Mouse (Mus musculus) retina, embryonic 14.5 days (tissue): Measurements from ENCODE around the gene Srek1.

Source experiments
- DNase-seq: peaks from one replicate; pipeline ENCODE4 v3.0.0-alpha.2; 2015; ENCODE audit warnings: low spot score

The Srek1 gene

DNA sequence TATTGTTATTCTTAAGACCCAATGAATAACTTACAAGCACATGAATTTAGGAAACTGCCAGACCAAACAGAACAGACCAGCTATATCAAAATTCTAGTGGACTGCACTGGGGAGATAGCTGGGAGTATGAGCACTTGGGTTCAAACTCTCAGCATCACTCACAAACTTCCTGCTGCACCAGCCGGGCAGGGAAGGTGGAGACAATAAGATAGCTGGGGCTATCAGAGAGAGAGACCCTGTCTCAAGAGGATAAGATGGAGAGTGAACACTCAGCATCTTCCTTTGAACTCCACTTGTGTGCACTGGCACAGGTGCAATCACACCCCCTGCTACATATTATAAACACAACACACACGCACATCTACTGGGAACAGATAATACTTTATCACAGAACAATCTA lies 47.5 kb downstream of the Srek1 start:
- no peak for DNase-seq

DNA sequence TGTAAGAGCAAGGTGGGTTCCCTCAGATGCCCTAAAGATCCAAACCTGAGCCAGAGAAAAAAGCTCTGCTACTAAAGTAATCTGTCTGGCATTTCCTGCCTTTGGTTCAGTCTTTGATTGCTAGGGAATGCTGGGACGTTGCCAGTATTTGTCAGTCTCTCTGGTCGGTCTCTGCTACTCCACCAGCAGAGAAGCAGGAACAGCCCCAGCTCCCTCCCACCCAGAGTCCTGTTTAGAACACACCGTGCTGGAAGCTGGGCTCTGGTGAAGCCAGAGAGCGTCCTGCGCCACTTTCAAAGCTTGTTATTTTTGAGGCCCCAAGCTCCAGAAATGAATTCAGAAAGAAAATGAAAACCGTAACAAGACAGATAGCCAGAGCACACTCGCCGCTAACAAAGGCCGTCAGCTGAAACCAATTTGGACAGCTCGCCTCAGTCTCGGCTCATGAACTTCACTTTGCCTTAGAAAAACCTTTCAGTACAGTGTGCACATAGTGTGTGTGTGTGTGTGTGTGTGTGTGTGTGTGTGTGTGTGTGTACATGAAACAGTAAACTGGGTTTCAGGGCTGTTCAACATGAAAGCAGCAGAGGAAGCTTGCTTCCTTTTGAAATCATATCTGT lies 62.9 kb downstream of the Srek1 start:
- DNase-seq: peak; percentile 26

DNA sequence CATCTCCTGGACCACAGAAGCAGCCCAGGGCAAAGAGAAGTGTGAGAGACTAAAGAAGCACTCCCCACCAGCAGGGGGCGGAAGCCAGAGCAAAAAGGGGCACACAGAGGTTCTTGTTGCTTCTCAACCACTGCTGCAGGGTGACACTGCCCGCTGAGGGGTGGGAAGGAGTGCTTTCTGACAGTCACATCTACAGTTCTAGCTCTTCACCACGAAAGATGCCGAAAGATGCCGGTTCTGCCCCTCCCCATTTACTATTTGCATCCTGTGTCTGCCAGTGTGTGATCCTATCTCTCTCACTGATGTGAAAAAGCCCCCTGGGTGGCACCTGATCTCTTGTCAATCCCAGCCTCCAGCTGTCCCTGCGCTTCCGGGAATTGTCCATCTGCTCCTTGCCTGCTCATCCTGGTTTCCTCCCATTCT lies 64.0 kb downstream of the Srek1 start:
- peak; percentile 60 for DNase-seq

DNA sequence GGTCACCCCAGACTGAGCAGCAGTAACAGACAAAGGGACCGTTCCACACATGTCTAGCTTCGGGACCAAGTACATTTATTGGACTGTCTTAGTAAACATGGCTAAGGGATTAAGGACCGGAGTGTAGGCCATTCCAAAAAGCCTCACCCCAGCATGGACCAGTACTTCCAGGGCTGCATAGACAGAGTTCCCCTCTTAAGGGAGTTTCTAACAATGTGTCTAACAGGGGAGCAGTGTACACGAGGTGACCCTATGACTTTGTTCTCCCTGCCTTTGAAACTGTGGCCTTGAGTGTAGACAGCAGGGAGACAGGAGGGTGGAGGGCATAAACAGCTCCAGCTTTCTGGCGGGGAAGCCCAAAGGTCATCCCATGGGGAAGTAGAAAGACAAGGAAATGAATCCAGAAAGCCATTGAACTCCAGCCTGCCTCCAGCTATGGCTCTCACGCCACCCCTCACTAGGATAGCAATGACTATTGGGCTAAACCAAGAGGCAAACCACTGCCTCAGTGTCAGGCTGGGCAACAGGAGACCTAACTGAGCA lies 68.9 kb downstream of the Srek1 start:
- no peak for DNase-seq

DNA sequence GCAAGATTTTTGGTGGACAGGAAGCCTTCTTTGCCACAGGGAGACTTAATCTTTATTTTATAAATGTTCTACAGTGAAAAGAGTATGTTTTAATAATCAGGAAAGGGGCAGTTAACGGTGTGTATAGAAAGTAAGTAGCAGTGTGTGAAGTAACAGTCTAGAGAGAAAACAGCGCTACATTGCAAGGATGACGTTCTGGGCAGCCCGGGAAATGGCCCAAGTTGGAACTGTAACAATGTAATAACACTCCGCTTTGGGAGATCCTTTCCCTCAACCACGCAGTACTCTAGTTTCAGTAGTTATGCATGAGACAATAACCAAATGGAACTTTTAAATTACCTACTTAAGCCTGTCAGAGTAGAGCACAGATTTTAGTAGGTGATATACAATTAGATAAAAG lies 70.6 kb downstream of the Srek1 start:
- DNase-seq: no peak

DNA sequence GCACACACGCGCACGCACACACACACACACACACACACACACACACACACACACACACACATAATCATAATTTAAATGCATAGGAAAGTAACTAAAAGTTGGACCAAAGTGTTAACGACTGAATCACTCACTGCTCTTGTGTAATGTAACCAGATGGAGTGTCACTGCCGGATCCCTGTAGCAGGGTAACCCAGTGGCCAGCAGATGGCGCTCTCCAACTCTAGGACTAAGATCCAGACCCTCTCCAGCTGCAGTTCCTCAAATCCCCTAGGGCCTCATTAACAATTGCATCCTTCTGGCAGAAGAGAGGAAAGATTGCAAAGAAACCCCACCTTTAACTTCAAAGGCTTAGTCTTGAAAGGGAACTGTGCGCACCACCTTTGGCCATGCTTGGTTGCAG lies 71.0 kb downstream of the Srek1 start:
- peak; percentile 95 for DNase-seq

DNA sequence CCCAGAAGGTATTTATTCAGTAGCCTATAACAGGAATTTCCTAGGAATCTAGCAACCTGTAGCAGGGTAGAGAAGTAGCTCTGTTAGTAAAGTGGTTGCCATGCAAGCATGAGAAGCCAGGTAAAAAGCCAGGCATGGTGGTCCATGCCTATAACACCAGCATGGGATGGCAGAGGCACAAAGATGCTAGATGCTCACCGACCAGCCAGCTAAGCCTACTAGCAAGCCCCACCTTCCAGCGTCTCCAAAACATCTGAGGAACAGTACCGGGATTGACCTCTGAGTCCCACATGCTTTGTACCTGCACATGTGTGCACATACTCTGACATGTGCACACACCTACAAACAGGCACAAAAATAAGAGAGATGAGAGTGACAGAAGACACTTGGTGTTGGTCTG lies 72.1 kb downstream of the Srek1 start:
- no peak for DNase-seq

DNA sequence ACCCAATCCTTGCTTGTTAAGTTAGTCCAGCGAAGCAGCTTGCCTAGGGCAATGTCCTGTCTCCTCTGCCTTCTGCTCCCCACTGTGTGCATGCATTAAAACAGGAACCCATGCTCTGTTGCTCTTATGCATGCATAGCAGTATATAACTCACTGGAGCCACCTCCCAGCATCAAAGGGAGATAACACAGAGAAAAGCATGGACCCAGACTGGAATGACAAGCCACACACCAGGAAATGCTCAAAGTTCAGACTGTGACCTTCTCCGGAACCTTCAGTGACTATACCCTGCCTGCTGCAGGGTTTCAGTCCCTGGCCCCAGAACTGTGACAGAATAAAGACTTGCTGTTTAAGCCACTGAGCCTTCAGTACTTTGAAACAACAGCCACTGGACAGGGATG lies 73.7 kb downstream of the Srek1 start:
- DNase-seq: no peak

DNA sequence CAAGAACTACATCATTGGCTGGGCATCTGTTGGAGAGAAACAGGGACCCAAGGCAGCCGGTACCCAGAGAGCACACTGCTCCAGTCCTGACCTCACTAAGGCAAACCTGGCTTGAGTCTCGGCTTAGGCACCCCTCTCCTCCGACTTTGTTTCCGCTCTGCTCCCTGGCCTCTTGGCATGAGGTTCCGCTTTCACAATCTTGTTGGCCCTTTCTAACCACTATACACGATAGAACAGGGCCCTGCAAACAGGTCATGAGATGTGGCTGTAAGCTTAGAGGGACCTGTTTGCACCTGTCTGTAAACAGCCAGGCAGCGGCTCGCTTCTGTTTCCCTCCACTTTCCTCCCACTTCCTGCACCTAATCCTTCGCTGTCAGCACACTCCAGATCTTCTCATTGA lies 76.4 kb downstream of the Srek1 start:
- DNase-seq: no peak

DNA sequence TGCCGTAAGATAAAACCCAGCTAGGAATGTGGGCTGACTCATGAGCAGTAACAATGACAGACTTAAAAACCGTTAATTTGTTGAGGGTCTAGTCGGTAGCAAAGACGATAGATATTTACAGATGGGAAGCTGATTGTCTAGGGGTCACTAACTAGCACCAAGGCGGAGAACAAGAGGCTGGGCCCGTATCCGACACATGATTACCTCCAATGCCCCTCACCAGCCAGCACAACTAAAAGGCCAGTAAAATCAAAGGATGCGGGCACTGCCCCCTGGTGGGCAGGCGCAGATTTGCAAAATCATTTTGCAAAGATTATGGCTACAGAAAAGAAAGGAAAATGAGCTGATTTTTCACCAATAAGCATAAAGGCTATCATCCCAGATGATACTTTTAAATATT lies 78.2 kb downstream of the Srek1 start:
- DNase-seq: peak; percentile 71

DNA sequence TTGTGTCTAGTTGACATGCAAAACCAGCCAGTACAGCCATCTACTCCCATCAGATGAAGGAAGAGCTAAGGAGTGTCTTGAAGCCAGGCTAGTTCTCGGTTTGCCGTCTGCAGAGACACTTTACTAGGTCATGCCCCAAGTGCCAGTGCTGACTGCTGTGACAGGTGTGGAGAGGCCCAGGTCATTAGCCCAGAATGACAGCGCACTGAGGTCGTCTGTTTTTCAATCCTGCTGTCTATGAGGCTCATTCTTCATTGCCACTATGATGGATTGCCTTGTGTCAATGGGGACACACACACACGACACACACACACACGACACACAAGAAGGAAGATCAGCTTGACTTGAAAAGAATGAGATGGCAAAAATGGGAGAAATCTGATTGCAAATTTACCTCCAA lies 79.0 kb downstream of the Srek1 start:
- DNase-seq: no peak
